Mouse (Mus musculus) midbrain, embryonic 10.5 days (tissue): ENCODE data around the gene Naa35. TPM values are rescaled to one million over a fixed set of nuclear protein-coding genes. Genes with fewer than 3 reads are reported as not detected.

ENCODE experiments used
- DNase-seq: peaks from one replicate; pipeline ENCODE4 v3.0.0-alpha.2; 2017; ENCODE audit warnings: low spot score
- H3K27ac ChIP-seq: fragments of 300-500 bp; sonication (generic); replicated peaks from 2 replicates; pipeline ENCODE4 v1.5.1; 2016; ENCODE audit warnings: mild to moderate bottlenecking
- H3K27me3 ChIP-seq: fragments of 300-500 bp; sonication (generic); 2 replicates; pipeline ENCODE4 v1.6.1; 2016; ENCODE audit warnings: low read depth, mild to moderate bottlenecking; ENCODE audit not compliant: poor library complexity, severe bottlenecking
- H3K36me3 ChIP-seq: fragments of 300-500 bp; sonication (generic); 2 replicates; pipeline ENCODE4 v1.6.1; 2016; ENCODE audit warnings: mild to moderate bottlenecking, moderate library complexity
- H3K4me1 ChIP-seq: fragments of 300-500 bp; sonication (generic); 2 replicates; pipeline ENCODE4 v1.6.1; 2016
- H3K4me3 ChIP-seq: fragments of 300-500 bp; sonication (generic); 2 replicates; pipeline ENCODE4 v1.5.1; 2016; ENCODE audit warnings: mild to moderate bottlenecking, moderate library complexity
- H3K9me3 ChIP-seq: fragments of 300-500 bp; sonication (generic); replicated peaks from 2 replicates; pipeline ENCODE4 v1.6.1; 2016; ENCODE audit warnings: mild to moderate bottlenecking
- WGBS: fragments of 180-500 bp; shearing (Covaris S2); methylation state at CpG from one replicate; pipeline ENCODE4 v1.1.7; 2016; 5-methylcytosine and 5-hydroxymethylcytosine counted together
- polyA plus RNA-seq: library from polyadenylated mRNA; unstranded; fragments of >200 nt; fragmentation: Nextera tagmentation; extraction: Ambion mirVana; gene quantifications from 2 replicates; pipeline ENCODE4 v1.2.1, GENCODE M21; 2016

Gene Naa35
- polyA plus RNA-seq, 1 experiment from 2014 or later, result 109 TPM

GRCm38 (mm10) chr13:59555613-59556192, 29.4 kb upstream of the Naa35 start:
- Histone ChIP-seq H3K9me3 (no peaks in the 10 kb centered on the region), H3K4me1 (peaks cover 26% of the 10 kb centered on the region), H3K27me3 (peaks cover 12% of the 10 kb centered on the region), H3K36me3 (no peaks in the 10 kb centered on the region), H3K4me3 (peak overlapping the region; percentile 88; the same call in 1 of the 2 replicates), H3K27ac (no peak overlapping the region)
- no peak for DNase-seq
- WGBS, result 86% methylated on average over 8 of the region's 8 CpGs

GRCm38 (mm10) chr13:59556670-59557069, 28.4 kb upstream of the Naa35 start:
- peak; percentile 69 for DNase-seq
- Histone ChIP-seq H3K4me1 (peaks cover 26% of the 10 kb centered on the region), H3K36me3 (no peaks in the 10 kb centered on the region), H3K4me3 (peak overlapping the region; percentile 88), H3K9me3 (no peaks in the 10 kb centered on the region), H3K27me3 (peaks cover 12% of the 10 kb centered on the region), H3K27ac (peak overlapping the region; percentile 86)
- under 1% methylated on average over 38 of the region's 45 CpGs for WGBS

GRCm38 (mm10) chr13:59557185-59557985, 27.7 kb upstream of the Naa35 start:
- peaks cover 26% of the 10 kb centered on the region for H3K4me1 ChIP-seq
- peak overlapping the region; percentile 86 for H3K27ac ChIP-seq
- peak overlapping the region; percentile 88 for H3K4me3 ChIP-seq
- H3K27me3 ChIP-seq, result peaks cover 12% of the 10 kb centered on the region
- DNase-seq, result peak; percentile 91
- WGBS, result under 1% methylated on average over 42 of the region's 73 CpGs
- no peaks in the 10 kb centered on the region for H3K9me3 ChIP-seq
- H3K36me3 ChIP-seq, result no peaks in the 10 kb centered on the region

- Histone ChIP-seq H3K27me3 (peaks cover 12% of the 10 kb centered on the region), H3K36me3 (no peaks in the 10 kb centered on the region), H3K4me3 (no peak overlapping the region), H3K4me1 (peaks cover 26% of the 10 kb centered on the region), H3K27ac (no peak overlapping the region), H3K9me3 (no peaks in the 10 kb centered on the region)
- WGBS, result 92% methylated on average over 5 of the region's 5 CpGs
- no peak for DNase-seq
Measured at GRCm38 (mm10) chr13:59558776-59559175, 26.3 kb upstream of the Naa35 start.

- WGBS, result 89% methylated on average over 2 of the region's 2 CpGs
- H3K27me3 ChIP-seq, result peaks cover 4% of the 10 kb centered on the region; the same call in 1 of the 2 replicates
- H3K4me1 ChIP-seq, result peaks cover 5% of the 10 kb centered on the region
- H3K27ac ChIP-seq, result no peak overlapping the region
- no peaks in the 10 kb centered on the region for H3K36me3 ChIP-seq
- no peaks in the 10 kb centered on the region for H3K9me3 ChIP-seq
- no peak for DNase-seq
- no peak overlapping the region for H3K4me3 ChIP-seq
Measured at GRCm38 (mm10) chr13:59562471-59562870, 22.6 kb upstream of the Naa35 start.

GRCm38 (mm10) chr13:59564505-59564904, 20.6 kb upstream of the Naa35 start:
- 97% methylated on average over 4 of the region's 4 CpGs for WGBS
- no peak overlapping the region for H3K4me3 ChIP-seq
- no peaks in the 10 kb centered on the region for H3K9me3 ChIP-seq
- no peaks in the 10 kb centered on the region for H3K4me1 ChIP-seq
- DNase-seq, result no peak
- no peaks in the 10 kb centered on the region for H3K36me3 ChIP-seq
- H3K27ac ChIP-seq, result no peak overlapping the region
- H3K27me3 ChIP-seq, result no peaks in the 10 kb centered on the region

- no peaks in the 10 kb centered on the region for H3K9me3 ChIP-seq
- no peaks in the 10 kb centered on the region for H3K36me3 ChIP-seq
- no peak overlapping the region for H3K27ac ChIP-seq
- WGBS, result 87% methylated on average over 10 of the region's 10 CpGs
- DNase-seq, result no peak
- H3K4me3 ChIP-seq, result no peak overlapping the region
- no peaks in the 10 kb centered on the region for H3K27me3 ChIP-seq
- H3K4me1 ChIP-seq, result no peaks in the 10 kb centered on the region
Measured at GRCm38 (mm10) chr13:59564923-59565322, 20.1 kb upstream of the Naa35 start.

GRCm38 (mm10) chr13:59565945-59566520, 19.0 kb upstream of the Naa35 start:
- Histone ChIP-seq H3K9me3 (no peaks in the 10 kb centered on the region), H3K27ac (no peak overlapping the region), H3K4me1 (no peaks in the 10 kb centered on the region), H3K4me3 (no peak overlapping the region), H3K27me3 (no peaks in the 10 kb centered on the region), H3K36me3 (no peaks in the 10 kb centered on the region)
- WGBS, result 68% methylated on average over 9 of the region's 9 CpGs
- no peak for DNase-seq

DNA sequence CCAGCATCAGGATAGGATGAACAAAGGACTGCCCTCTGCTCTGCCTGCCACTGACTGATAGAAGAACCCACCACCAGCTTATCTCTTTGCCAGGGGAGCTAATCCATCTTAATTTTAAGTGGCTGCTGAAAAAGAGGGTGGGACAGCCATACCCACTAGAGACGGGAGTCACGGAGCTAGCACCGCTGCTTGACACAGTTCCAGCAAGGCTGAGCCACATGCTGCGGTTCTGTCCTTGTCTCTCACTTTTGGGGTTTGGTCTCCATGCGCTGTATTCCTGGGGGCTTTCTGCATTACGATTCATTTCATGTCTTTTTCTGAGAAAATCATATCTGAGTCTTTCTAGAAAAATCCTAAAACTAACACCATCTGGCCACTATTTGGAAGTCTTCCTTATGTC, 14.0 kb upstream of the Naa35 start:
- WGBS, result 89% methylated on average over 6 of the region's 6 CpGs
- H3K36me3 ChIP-seq, result no peaks in the 10 kb centered on the region
- H3K4me3 ChIP-seq, result no peak overlapping the region
- H3K27me3 ChIP-seq, result no peaks in the 10 kb centered on the region
- H3K9me3 ChIP-seq, result no peaks in the 10 kb centered on the region
- H3K4me1 ChIP-seq, result no peaks in the 10 kb centered on the region
- no peak for DNase-seq
- no peak overlapping the region for H3K27ac ChIP-seq

DNA sequence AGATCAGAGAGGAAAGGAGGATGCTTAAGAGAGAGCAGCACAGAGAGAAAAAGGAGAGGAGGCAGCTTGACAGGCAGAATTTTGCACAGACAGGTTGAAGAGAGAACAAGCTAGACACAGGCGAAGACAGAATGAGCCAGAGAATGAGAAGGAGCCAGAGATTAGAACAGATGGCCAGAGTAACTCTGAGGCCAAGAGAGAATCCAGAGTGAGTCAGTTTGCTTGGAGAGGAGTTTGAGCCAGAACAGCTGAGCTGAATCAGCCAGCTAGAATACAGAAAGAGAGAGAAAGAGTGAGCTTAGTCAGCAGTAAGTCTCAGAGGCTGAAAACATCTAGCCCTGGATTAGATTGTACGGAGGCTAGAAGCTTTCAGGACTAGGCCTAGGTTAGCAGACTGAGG, 12.5 kb upstream of the Naa35 start:
- no peak for DNase-seq
- no peaks in the 10 kb centered on the region for H3K9me3 ChIP-seq
- WGBS, result 97% methylated on average over 2 of the region's 2 CpGs
- no peak overlapping the region for H3K4me3 ChIP-seq
- no peaks in the 10 kb centered on the region for H3K4me1 ChIP-seq
- no peaks in the 10 kb centered on the region for H3K27me3 ChIP-seq
- no peak overlapping the region for H3K27ac ChIP-seq
- no peaks in the 10 kb centered on the region for H3K36me3 ChIP-seq

DNA sequence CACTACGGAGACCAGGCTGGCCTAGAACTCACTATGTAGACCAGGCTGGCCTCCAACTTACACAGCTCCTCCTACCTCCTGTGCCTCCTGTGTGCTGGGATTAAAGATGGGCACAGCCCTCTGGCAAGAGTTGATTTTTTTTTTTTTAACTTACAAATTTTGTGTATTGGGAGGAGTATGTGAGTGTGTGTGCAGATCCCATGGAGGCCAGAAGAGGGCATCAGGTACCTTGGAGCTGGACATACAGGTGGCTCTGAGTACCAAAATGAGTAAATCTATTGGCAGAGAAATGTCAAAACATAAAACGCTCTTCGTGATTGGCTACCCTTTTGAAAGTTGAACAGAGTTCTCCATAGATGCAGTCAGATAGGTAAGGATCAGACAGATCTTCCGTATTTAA, 4.1 kb upstream of the Naa35 start:
- H3K4me3 ChIP-seq, result no peak overlapping the region
- DNase-seq, result no peak
- WGBS, result 98% methylated on average over 4 of the region's 4 CpGs
- H3K36me3 ChIP-seq, result no peaks in the 10 kb centered on the region
- no peak overlapping the region for H3K27ac ChIP-seq
- H3K27me3 ChIP-seq, result no peaks in the 10 kb centered on the region
- H3K9me3 ChIP-seq, result no peaks in the 10 kb centered on the region
- peaks cover 9% of the 10 kb centered on the region for H3K4me1 ChIP-seq

- peak overlapping the region; percentile 91 for H3K4me3 ChIP-seq
- DNase-seq, result peak; percentile 40
- no peaks in the 10 kb centered on the region for H3K9me3 ChIP-seq
- 5% methylated on average over 9 of the region's 9 CpGs for WGBS
- peaks cover 30% of the 10 kb centered on the region for H3K4me1 ChIP-seq
- peak overlapping the region; percentile 90 for H3K27ac ChIP-seq
- peaks cover 28% of the 10 kb centered on the region for H3K36me3 ChIP-seq
- no peaks in the 10 kb centered on the region for H3K27me3 ChIP-seq
Measured at GRCm38 (mm10) chr13:59584481-59584880, 578 bp upstream of the Naa35 start.

- H3K4me3 ChIP-seq, result peak overlapping the region; percentile 91
- no peaks in the 10 kb centered on the region for H3K27me3 ChIP-seq
- no peaks in the 10 kb centered on the region for H3K9me3 ChIP-seq
- DNase-seq, result no peak
- peak overlapping the region; percentile 90 for H3K27ac ChIP-seq
- under 1% methylated on average over 28 of the region's 28 CpGs for WGBS
- peaks cover 39% of the 10 kb centered on the region for H3K36me3 ChIP-seq
- H3K4me1 ChIP-seq, result peaks cover 30% of the 10 kb centered on the region
Measured at GRCm38 (mm10) chr13:59585648-59586005, 568 bp downstream of the Naa35 start.
